Mouse (Mus musculus) heart, postnatal 0 days (tissue): ENCODE results near the gene Hspb9.

ENCODE experiments used
- CTCF ChIP-seq: IDR thresholded peaks from 2 replicates; pipeline ENCODE4 v1.5.1; 2016; ENCODE audit warnings: antibody characterized with exemption, control low read depth, low read depth
- EP300 ChIP-seq: IDR thresholded peaks from 2 replicates; pipeline ENCODE4 v1.6.1; 2016; ENCODE audit warnings: antibody characterized with exemption, low read depth

- TF ChIP-seq CTCF (no peak), EP300 (no peak)
Measured at GRCm38 (mm10) chr11:100736746-100737080, 23.1 kb downstream of the Hspb9 start.
